Mouse (Mus musculus): ENCODE measurements around the gene Zfp658. TPM values are rescaled to one million over a fixed set of nuclear protein-coding genes. Genes with fewer than 3 reads are reported as not detected.
A peak's percentile ranks its signal among the peaks of the same experiment; 100 is the strongest.

Gene Zfp658
- polyA plus RNA-seq, 1 experiment from 2014 or later: 4.3 TPM

DNA sequence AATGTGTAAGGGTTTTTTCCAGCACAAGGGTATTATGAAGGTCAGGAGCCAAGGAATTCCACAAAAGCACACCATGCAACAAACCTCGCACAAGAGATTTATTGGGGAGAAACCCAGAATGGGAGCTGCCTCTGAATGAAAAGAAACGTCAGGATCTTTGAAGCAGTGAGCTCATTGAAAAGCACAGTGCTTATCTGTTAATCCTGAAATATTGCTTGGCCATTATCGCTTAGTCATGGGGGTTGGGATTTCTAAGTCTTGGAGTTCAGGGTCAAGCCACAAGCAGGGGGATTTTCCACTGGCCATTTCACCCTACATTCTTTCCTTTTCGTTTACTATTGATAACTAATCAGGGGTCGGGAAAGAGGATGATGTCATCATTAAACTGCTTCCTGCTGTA is 39.8 kb downstream of the Zfp658 start:
- Histone ChIP-seq H3K4me3 (no peak overlapping the region), H3K4me1 (peaks cover 2% of the 10 kb centered on the region; the same call in 1 of the 2 replicates), H3K27ac (no peak overlapping the region), H3K9ac (no peak overlapping the region), H3K4me2 (no peak overlapping the region), H3K36me3 (no peaks in the 10 kb centered on the region), H3K9me3 (no peaks in the 10 kb centered on the region), H3K27me3 (no peaks in the 10 kb centered on the region)
- no peak for ATAC-seq (ENCODE audit: insufficient number of reproducible peaks, low FRiP score, low TSS enrichment, low read depth)
- 37% methylated on average over 5 of the region's 5 CpGs for WGBS

DNA sequence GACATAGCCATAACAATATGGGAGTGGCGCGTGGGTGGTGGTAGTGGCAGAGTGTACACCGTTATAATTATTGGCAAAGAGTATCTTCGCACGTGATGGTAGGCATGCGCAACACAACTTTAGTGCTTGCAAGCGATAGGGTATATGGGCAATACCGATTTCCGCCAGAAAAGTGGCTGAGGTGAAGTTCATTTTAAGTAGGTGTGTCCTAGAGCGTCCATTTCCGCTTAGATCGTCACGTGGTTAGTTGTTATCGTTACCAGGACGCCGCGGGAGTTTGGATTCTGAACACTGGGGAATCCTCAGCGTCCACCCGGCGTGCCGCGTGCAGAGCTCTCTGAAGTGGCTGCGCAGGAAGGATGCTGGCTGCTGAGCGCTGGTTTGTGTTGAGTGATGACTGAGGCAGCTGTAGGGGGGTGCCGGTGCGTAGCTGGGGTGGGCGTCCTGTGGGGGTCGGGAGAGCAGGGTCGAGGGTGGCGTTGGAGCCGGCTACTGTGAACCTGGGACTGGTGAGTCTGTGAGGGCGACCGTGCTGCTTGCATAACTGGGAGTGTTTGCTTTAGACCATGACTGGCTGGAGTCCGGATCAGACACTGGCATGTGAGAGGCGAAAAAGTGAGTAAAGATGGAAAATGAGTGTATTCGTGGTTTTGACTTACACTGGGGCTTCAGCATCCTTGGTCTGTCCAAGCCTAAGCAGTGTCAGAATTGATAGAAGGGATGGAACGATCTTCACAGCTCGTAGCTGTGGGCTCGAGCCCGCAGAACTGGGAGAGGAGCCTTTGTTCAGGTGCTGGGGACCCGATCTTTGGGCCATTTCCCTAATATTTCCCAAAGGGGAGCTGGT is 45.1 kb downstream of the Zfp658 start, which contains the start of gene Zfp819:
Gene Zfp819, plus strand, starts transcription at position 274 of the 847 bp plus-strand sequence.
- Histone ChIP-seq H3K9me3 (no peaks in the 10 kb centered on the region), H3K4me2 (peak within 1 kb of the TSS; percentile 63), H3K36me3 (no peaks in the 10 kb centered on the region), H3K9ac (no peak within 1 kb of the TSS), H3K4me1 (peaks cover 10% of the 10 kb centered on the region; the same call in 1 of the 2 replicates), H3K27me3 (peaks cover 4% of the 10 kb centered on the region; the same call in 1 of the 2 replicates), H3K27ac (no peak within 1 kb of the TSS), H3K4me3 (peak within 1 kb of the TSS; percentile 36)
- peak; percentile 76; the same call in 1 of the 2 replicates for ATAC-seq (ENCODE audit: insufficient number of reproducible peaks, low FRiP score, low TSS enrichment, low read depth)
- WGBS: 14% methylated on average over 41 of the region's 41 CpGs

DNA sequence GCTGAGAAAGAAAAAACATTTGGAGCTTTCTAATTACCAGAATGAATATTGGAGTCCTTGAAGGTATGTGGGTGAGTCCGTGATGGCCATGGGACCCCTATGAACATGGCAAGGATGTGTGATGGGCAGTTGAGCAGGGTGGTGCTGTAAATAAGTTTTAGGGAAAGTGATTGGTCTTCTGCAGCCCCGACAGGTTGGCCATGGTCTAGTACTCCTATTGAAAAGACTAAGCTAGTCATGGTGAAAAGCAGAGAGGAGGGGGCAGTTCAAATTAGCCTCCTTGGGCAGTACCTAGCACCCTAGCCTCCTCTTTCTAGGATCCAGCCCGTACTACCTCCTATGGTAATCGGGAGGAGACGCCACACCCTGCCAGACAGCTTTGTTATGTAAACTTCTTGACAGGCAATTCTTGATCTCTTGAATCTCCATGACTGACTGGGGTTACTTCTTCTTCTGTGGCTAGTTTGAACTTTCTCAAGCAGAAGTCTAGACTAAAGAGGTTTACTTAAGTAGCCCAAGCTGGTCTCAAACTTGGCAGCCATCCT is 45.8 kb downstream of the Zfp658 start:
- no peak overlapping the region for H3K9ac ChIP-seq
- no peak overlapping the region; the same call in 1 of the 2 replicates for H3K4me2 ChIP-seq
- WGBS: 45% methylated on average over 5 of the region's 5 CpGs
- H3K27ac ChIP-seq: no peak overlapping the region
- no peaks in the 10 kb centered on the region for H3K9me3 ChIP-seq
- no peak overlapping the region for H3K4me3 ChIP-seq
- H3K4me1 ChIP-seq: peaks cover 10% of the 10 kb centered on the region; the same call in 1 of the 2 replicates
- H3K27me3 ChIP-seq: peaks cover 4% of the 10 kb centered on the region; the same call in 1 of the 2 replicates
- H3K36me3 ChIP-seq: no peaks in the 10 kb centered on the region
- no peak for ATAC-seq (ENCODE audit: insufficient number of reproducible peaks, low FRiP score, low TSS enrichment, low read depth)

DNA sequence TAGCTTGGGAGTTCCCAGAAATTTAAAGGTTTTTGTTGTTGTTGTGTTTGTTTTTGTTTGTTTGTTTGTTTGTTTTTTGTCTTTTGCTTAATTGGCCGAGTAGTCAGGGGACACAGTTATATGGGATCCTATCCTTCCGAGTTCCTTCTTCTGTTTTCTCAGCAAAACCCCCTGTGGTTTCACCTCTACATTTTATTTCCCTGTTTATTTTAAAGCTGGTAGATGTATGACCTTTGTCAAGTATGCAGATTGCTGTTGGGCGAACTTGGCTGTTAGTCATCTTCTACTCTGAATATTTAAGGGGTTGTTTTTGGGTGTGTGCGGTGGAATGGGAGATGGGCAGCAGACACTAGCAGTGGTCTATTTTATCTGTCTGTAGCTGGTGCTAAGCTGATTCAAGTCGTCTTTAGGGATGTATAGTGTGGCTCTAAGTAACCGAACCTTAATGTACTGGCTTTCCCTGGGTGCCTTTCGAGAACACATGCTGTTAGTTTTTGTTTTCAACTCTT is 46.3 kb downstream of the Zfp658 start:
- peaks cover 4% of the 10 kb centered on the region; the same call in 1 of the 2 replicates for H3K27me3 ChIP-seq
- ATAC-seq (ENCODE audit: insufficient number of reproducible peaks, low FRiP score, low TSS enrichment, low read depth): no peak
- H3K4me3 ChIP-seq: no peak overlapping the region
- H3K9ac ChIP-seq: no peak overlapping the region
- no peak overlapping the region for H3K27ac ChIP-seq
- no peaks in the 10 kb centered on the region for H3K36me3 ChIP-seq
- no peaks in the 10 kb centered on the region for H3K9me3 ChIP-seq
- 72% methylated on average over 7 of the region's 7 CpGs for WGBS
- H3K4me2 ChIP-seq: no peak overlapping the region
- H3K4me1 ChIP-seq: peaks cover 10% of the 10 kb centered on the region; the same call in 1 of the 2 replicates

DNA sequence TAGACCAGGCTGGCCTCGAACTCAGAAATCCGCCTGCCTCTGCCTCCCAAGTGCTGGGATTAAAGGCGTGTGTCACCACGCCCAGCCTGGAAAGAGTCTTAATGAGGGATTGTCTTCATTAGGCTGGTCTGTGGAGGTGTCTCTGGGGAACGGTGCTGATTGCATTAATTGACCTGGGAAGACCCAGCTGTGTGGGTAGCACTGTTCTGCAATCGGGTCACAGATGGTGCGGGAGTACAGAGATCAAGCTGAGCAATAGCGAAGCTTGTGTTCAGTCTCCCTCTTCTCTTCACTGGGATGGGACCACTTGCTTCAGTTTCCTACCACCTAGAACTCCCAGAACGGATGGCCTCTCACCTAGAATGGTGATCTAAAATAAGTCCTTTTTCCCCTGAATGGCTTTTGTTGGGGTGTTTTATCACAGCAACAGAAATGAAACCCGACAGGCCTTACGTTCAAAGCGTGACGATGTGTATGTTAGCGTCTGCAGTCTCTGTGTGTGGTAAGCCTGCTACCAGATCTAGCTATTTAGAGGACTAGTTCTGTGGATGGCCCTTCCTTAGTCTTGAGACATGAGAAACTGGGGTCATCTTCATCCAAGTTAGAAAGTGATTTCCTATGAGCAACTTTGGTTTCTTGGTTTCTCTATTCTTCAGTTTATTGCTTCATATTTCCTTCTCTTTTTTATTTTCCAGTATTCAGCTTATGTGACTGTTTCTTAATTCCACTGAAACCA is 51.9 kb downstream of the Zfp658 start:
- no peak for ATAC-seq (ENCODE audit: insufficient number of reproducible peaks, low FRiP score, low TSS enrichment, low read depth)
- WGBS: 86% methylated on average over 14 of the region's 14 CpGs
- Histone ChIP-seq H3K9ac (no peak overlapping the region), H3K4me3 (no peak overlapping the region), H3K36me3 (no peaks in the 10 kb centered on the region), H3K4me2 (no peak overlapping the region), H3K4me1 (no peaks in the 10 kb centered on the region), H3K27ac (no peak overlapping the region), H3K27me3 (no peaks in the 10 kb centered on the region), H3K9me3 (no peaks in the 10 kb centered on the region)

DNA sequence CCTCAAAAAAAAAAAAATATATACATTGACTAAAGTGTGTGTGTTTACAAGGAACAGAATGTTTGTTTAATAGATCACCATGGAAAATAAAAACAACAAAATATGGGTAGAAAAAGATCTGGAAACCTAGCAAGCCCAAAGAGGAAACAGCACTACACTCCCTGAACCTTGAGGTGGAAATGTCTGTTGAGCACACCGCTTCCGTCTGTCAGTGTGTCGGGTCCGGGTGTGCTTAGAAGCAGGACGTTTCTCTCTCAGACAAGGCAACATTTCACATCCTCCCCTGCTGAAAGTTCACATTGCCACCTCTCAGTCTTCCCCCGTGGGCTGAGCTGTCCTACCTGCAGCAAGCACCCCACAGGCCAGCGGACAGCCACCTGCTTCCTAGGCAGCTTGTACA is 60.9 kb downstream of the Zfp658 start:
- Histone ChIP-seq H3K9ac (no peak overlapping the region), H3K9me3 (no peaks in the 10 kb centered on the region), H3K4me3 (no peak overlapping the region), H3K36me3 (no peaks in the 10 kb centered on the region), H3K27ac (no peak overlapping the region), H3K27me3 (no peaks in the 10 kb centered on the region), H3K4me2 (no peak overlapping the region), H3K4me1 (no peaks in the 10 kb centered on the region)
- ATAC-seq (ENCODE audit: insufficient number of reproducible peaks, low FRiP score, low TSS enrichment, low read depth): no peak
- 85% methylated on average over 7 of the region's 7 CpGs for WGBS

DNA sequence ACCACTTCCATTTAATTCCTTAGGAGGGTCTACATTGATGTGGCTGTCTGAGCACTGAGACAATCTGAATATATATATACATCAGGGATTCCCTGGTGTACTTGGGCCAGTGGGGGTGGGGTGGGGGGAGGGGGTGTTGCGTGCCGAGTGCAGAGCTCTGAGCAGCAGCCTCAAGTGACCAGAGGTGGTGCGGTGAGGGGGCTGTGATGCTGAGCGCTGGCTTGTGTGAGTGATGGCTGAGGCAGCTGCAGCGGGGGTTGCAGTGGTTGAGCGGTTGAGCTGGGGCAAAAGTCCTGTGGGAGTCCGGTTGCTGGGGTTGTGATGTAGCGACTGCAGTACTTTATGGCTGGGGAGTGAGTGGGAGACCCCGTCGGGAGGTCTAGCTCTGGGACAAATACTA is 61.8 kb downstream of the Zfp658 start:
- Histone ChIP-seq H3K4me2 (no peak overlapping the region), H3K4me1 (no peaks in the 10 kb centered on the region), H3K36me3 (no peaks in the 10 kb centered on the region), H3K27ac (no peak overlapping the region), H3K9me3 (no peaks in the 10 kb centered on the region), H3K27me3 (no peaks in the 10 kb centered on the region), H3K4me3 (no peak overlapping the region), H3K9ac (no peak overlapping the region)
- ATAC-seq (ENCODE audit: insufficient number of reproducible peaks, low FRiP score, low TSS enrichment, low read depth): no peak
- WGBS: 18% methylated on average over 10 of the region's 10 CpGs

Other genes starting within 250 kb of the Zfp658 start
- 15.0 and 15.5 TPM in 2 replicates for gene Zfp715, start 249.0 kb upstream of the Zfp658 start, polyA plus RNA-seq (2015; fragmentation: Nextera tagmentation; extraction: Ambion mirVana)
- 0.31 and 0.35 TPM in 2 replicates for gene Siglecf, start 210.9 kb upstream of the Zfp658 start, polyA plus RNA-seq (2015; fragmentation: Nextera tagmentation; extraction: Ambion mirVana)
- gene Siglecg, start 154.1 kb upstream of the Zfp658 start, polyA plus RNA-seq (2015; fragmentation: Nextera tagmentation; extraction: Ambion mirVana): 0.06 and 0.12 TPM in 2 replicates
- not detected in 2 replicates for gene Lim2, start 134.6 kb upstream of the Zfp658 start, polyA plus RNA-seq (2015; fragmentation: Nextera tagmentation; extraction: Ambion mirVana)
- 3.4 and 4.2 TPM in 2 replicates for gene Nkg7, start 125.2 kb upstream of the Zfp658 start, polyA plus RNA-seq (2015; fragmentation: Nextera tagmentation; extraction: Ambion mirVana)
- not detected in 2 replicates for gene Cldnd2, start 121.5 kb upstream of the Zfp658 start, polyA plus RNA-seq (2015; fragmentation: Nextera tagmentation; extraction: Ambion mirVana)
- gene Etfb, start 118.2 kb upstream of the Zfp658 start, polyA plus RNA-seq (2015; fragmentation: Nextera tagmentation; extraction: Ambion mirVana): 275 and 316 TPM in 2 replicates
- gene Gm45233, start 118.1 kb upstream of the Zfp658 start, polyA plus RNA-seq (2015; fragmentation: Nextera tagmentation; extraction: Ambion mirVana): 0.37 and 0.99 TPM in 2 replicates
- 18.1 and 21.7 TPM in 2 replicates for gene Vsig10l, start 99.1 kb upstream of the Zfp658 start, polyA plus RNA-seq (2015; fragmentation: Nextera tagmentation; extraction: Ambion mirVana)
- 0.74 and 1.1 TPM in 2 replicates for gene Iglon5, start 72.2 kb upstream of the Zfp658 start, polyA plus RNA-seq (2015; fragmentation: Nextera tagmentation; extraction: Ambion mirVana)
- not detected in 2 replicates for gene 4931406B18Rik, start 56.3 kb upstream of the Zfp658 start, polyA plus RNA-seq (2015; fragmentation: Nextera tagmentation; extraction: Ambion mirVana)
- gene Cd33, start 17.8 kb upstream of the Zfp658 start, polyA plus RNA-seq (2015; fragmentation: Nextera tagmentation; extraction: Ambion mirVana): 1.4 and 2.2 TPM in 2 replicates
- gene Zfp719, start 17.4 kb downstream of the Zfp658 start, polyA plus RNA-seq (2015; fragmentation: Nextera tagmentation; extraction: Ambion mirVana): 14.2 and 14.5 TPM in 2 replicates
- gene Zfp819, start 44.9 kb downstream of the Zfp658 start, polyA plus RNA-seq (2015; fragmentation: Nextera tagmentation; extraction: Ambion mirVana): 0.19 TPM in 1 of 2 replicates, not detected in the other
- gene Ceacam18, start 72.5 kb downstream of the Zfp658 start, polyA plus RNA-seq (2015; fragmentation: Nextera tagmentation; extraction: Ambion mirVana): not detected in 2 replicates
- 1.2 TPM in 2 replicates for gene Siglece, start 97.9 kb downstream of the Zfp658 start, polyA plus RNA-seq (2015; fragmentation: Nextera tagmentation; extraction: Ambion mirVana)
- 16.4 and 17.9 TPM in 2 replicates for gene Ctu1, start 109.8 kb downstream of the Zfp658 start, polyA plus RNA-seq (2015; fragmentation: Nextera tagmentation; extraction: Ambion mirVana)
- gene Klk14, start 128.2 kb downstream of the Zfp658 start, polyA plus RNA-seq (2015; fragmentation: Nextera tagmentation; extraction: Ambion mirVana): not detected in 2 replicates
- gene Klk13, start 150.3 kb downstream of the Zfp658 start, polyA plus RNA-seq (2015; fragmentation: Nextera tagmentation; extraction: Ambion mirVana): 12.5 and 16.1 TPM in 2 replicates
- gene Klk12, start 206.6 kb downstream of the Zfp658 start, polyA plus RNA-seq (2015; fragmentation: Nextera tagmentation; extraction: Ambion mirVana): 0.22 and 0.32 TPM in 2 replicates
- gene Klk11, start 212.3 kb downstream of the Zfp658 start, polyA plus RNA-seq (2015; fragmentation: Nextera tagmentation; extraction: Ambion mirVana): 20.2 and 22.0 TPM in 2 replicates
- 38.4 and 45.0 TPM in 2 replicates for gene Klk10, start 218.8 kb downstream of the Zfp658 start, polyA plus RNA-seq (2015; fragmentation: Nextera tagmentation; extraction: Ambion mirVana)
- 1.5 TPM in 2 replicates for gene Klk9, start 229.6 kb downstream of the Zfp658 start, polyA plus RNA-seq (2015; fragmentation: Nextera tagmentation; extraction: Ambion mirVana)
- gene Klk8, start 235.3 kb downstream of the Zfp658 start, polyA plus RNA-seq (2015; fragmentation: Nextera tagmentation; extraction: Ambion mirVana): 60.6 and 64.4 TPM in 2 replicates
- 6.7 and 13.4 TPM in 2 replicates for gene Klk7, start 249.0 kb downstream of the Zfp658 start, polyA plus RNA-seq (2015; fragmentation: Nextera tagmentation; extraction: Ambion mirVana)

Data from limb, embryonic 15.5 days (tissue).